Mouse (Mus musculus) small intestine, adult 2 months (tissue): ENCODE results near the gene Axin1. TPM values are rescaled to one million over a fixed set of nuclear protein-coding genes. Genes with fewer than 3 reads are reported as not detected.

Experiments
- H3K27ac ChIP-seq: fragments of 200-500 bp; 2 replicates; pipeline ENCODE4 v1.5.1; 2012; ENCODE audit warnings: low read depth, low read length, control low read depth, inconsistent platforms; ENCODE audit not compliant: insufficient read depth
- H3K27me3 ChIP-seq: fragments of 200-500 bp; 2 replicates; pipeline ENCODE4 v1.6.1; 2012; ENCODE audit warnings: mild to moderate bottlenecking, moderate library complexity, low read length, inconsistent platforms; ENCODE audit not compliant: control insufficient read depth, insufficient read depth
- H3K36me3 ChIP-seq: fragments of 200-500 bp; 2 replicates; pipeline ENCODE4 v1.6.1; 2012; ENCODE audit warnings: mild to moderate bottlenecking, low read length, control low read depth, inconsistent platforms; ENCODE audit not compliant: control insufficient read depth, insufficient read depth
- H3K4me1 ChIP-seq: fragments of 200-500 bp; 2 replicates; pipeline ENCODE4 v1.6.1; 2012; ENCODE audit warnings: low read length, inconsistent platforms, mixed read lengths; ENCODE audit not compliant: control insufficient read depth, insufficient read depth, insufficient read length
- H3K4me3 ChIP-seq: fragments of 200-500 bp; 2 replicates; pipeline ENCODE4 v1.5.1; 2012; ENCODE audit warnings: low read depth, mild to moderate bottlenecking, control low read depth, inconsistent platforms, low read length, moderate library complexity
- CTCF ChIP-seq: fragments of 200-500 bp; IDR thresholded peaks from 2 replicates; pipeline ENCODE4 v1.5.1; 2012; ENCODE audit warnings: low read depth, mild to moderate bottlenecking, control low read depth, inconsistent platforms, low read length, moderate library complexity, mixed read lengths; ENCODE audit not compliant: insufficient replicate concordance, insufficient read length; ENCODE audit errors: extremely low read depth
- POLR2A ChIP-seq: fragments of 200-500 bp; IDR thresholded peaks from 2 replicates; pipeline ENCODE4 v1.6.1; 2012; ENCODE audit warnings: low read depth, mild to moderate bottlenecking, control low read depth, inconsistent platforms, low read length, moderate library complexity
- WGBS: fragments of 180-500 bp; shearing (Covaris S2); methylation state at CpG from one replicate; pipeline ENCODE4 v1.1.7; 2018; 5-methylcytosine and 5-hydroxymethylcytosine counted together
- polyA plus RNA-seq: library from polyadenylated mRNA; depleted of rRNA; stranded (reverse); fragments of >200 nt; gene quantifications from 2 replicates; pipeline ENCODE4 v1.2.3, GENCODE M21; 2012; rRNA removed

The Axin1 gene
- polyA plus RNA-seq, 1 experiment = 17.9 TPM

DNA sequence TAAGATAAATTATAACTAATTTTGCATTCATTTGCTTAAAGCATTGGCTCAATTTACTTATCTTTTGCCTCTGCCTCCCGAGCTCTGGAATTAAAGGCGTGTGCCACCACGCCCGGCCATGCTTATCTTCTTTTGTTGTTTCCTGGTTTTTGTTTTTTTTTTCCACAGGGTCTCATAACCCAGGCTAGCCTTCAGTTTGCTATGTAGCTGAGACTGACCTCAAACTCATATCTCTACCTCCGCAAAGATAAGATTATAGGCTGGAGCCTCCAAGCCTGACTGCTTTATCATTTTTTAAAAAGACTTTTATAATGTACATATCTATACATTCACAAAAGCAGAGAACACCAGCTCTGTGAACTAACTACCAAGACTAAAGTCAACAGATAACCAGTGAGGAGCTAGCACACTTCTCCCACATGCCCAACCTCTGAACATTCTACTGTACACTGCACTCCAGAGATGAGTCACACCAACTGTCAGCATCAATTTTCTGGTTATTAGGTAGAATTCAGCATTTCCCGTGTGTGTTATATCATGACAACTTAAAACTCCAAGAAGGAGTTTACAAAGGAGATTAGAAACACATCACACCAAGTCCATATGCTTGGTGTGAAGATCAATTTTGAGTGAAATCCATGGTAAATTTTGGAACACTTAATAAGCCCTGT is 101.8 kb downstream of the Axin1 start:
- peaks cover 17% of the 10 kb centered on the region; the same call in 1 of the 2 replicates for H3K4me1 ChIP-seq
- WGBS = 25% methylated on average over 6 of the region's 6 CpGs
- peak overlapping the region; percentile 95 for H3K27ac ChIP-seq

DNA sequence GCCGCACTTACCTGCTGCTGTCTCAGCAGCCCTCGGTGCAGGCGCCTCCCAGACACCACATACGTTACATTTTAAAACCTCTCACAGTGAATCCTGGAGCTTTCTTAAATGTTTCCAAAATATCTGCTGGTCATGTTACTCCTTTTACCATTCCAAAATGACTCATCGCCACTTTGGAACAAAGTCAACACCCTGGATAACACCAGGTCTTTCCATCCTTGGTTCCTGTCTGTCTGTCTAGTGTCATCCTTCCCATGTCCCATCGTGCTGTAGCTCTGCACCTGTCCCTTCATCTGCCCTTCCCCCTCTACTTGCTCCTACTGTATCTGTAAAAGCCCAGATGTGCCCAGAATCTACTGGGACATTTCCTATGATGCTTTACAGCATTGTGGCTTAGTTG is 102.5 kb downstream of the Axin1 start:
- 34% methylated on average over 6 of the region's 6 CpGs for WGBS
- TF ChIP-seq CTCF (no peak), POLR2A (0 out of 2 replicates have a peak, but pooled peaks have one; percentile 26)
- H3K27ac ChIP-seq = peak overlapping the region; percentile 95

More for the DNA sequence above, 101.8 kb downstream of the Axin1 start:
- no peaks in the 10 kb centered on the region for H3K27me3 ChIP-seq
- TF ChIP-seq CTCF (no peak), POLR2A (no peak)
- peaks cover 1% of the 10 kb centered on the region; the same call in 1 of the 2 replicates for H3K36me3 ChIP-seq
- H3K4me3 ChIP-seq = no peak overlapping the region

DNA sequence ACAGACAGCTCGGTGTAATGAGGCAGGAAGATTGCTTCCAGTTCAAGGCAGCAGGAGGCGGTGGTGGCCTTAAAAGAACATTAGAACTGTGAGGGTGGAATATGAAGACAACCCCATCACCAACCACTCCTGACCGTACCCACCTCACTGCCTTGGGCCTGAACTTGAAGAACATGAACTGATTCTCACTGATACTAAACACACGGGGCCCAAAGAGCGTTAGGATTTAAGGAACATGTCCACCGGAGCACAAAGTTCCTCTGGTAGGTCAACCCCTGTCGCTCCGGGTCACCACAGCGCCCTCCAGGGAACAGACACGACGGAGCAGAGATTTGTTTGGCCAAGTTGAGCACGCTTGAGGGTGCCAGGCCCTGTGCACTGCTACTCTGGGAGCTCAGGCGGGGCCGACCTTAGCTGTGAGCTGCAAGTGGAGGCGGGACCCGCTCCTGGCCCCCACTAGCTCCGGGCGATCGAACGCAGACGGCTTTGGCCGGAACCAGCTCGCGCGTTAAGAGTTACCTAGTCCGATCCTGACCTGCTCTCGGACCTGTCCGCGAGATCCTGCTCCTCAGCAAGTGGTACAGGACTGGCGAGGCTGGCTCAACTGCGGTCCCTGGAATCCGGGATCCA is 105.1 kb downstream of the Axin1 start:
- TF ChIP-seq CTCF (peak; percentile 43; the same call in 1 of the 2 replicates), POLR2A (no peak)
- Histone ChIP-seq H3K4me1 (peaks cover 5% of the 10 kb centered on the region; the same call in 1 of the 2 replicates), H3K4me3 (peak overlapping the region; percentile 84), H3K27me3 (no peaks in the 10 kb centered on the region), H3K36me3 (peaks cover 1% of the 10 kb centered on the region; the same call in 1 of the 2 replicates), H3K27ac (peak overlapping the region; percentile 94)
- 1% methylated on average over 32 of the region's 32 CpGs for WGBS

More for the DNA sequence above, 102.5 kb downstream of the Axin1 start:
- Histone ChIP-seq H3K4me1 (peaks cover 16% of the 10 kb centered on the region; the same call in 1 of the 2 replicates), H3K4me3 (peak overlapping the region; percentile 3; the same call in 1 of the 2 replicates), H3K36me3 (peaks cover 1% of the 10 kb centered on the region; the same call in 1 of the 2 replicates), H3K27me3 (no peaks in the 10 kb centered on the region)

DNA sequence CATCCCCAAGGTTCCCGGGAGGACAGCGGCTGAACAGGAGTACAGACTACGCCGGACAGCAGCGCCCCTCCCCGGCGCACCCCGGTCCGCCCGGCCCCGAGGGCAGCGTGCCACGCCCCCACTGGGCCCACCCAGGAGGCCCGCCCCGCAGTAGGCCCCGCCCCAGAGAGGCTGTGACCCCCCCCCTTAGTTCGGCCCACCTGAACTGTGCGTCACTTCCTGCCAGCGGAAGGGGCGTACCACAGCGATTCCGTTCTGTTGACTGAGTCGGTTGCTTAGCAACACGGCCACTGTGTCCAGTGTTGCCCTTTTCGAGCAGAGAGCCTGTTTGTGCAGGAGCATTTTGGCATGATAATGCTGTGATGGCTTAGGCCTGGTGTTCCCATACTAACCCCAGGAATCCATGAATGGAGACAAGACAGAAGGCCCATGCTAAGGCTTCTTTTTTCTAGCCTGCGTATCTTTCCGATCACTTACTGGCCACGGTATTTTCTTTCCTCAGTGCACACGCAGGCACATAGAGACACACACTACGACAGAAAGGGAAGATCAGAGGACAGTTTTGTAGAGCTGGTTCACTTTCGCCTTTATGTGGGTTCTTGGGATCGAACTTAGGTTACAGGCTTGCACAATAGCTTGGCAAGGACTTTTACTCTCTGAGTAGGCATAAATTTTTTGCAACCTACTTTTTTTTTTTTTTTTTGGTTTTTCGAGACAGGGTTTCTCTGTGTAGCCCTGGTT is 105.8 kb downstream of the Axin1 start, which contains the start of gene Fam234a:
TSS of gene Fam234a (minus strand) at position 142 of the 741 bp plus-strand sequence.
- TF ChIP-seq POLR2A (peak; percentile 84), CTCF (no peak)
- peaks cover 3% of the 10 kb centered on the region; the same call in 1 of the 2 replicates for H3K4me1 ChIP-seq
- peak within 1 kb of the TSS; percentile 84 for H3K4me3 ChIP-seq
- no peaks in the 10 kb centered on the region for H3K36me3 ChIP-seq
- H3K27me3 ChIP-seq = no peaks in the 10 kb centered on the region
- 7% methylated on average over 33 of the region's 33 CpGs for WGBS
- H3K27ac ChIP-seq = peak within 1 kb of the TSS; percentile 94

Other genes starting within 250 kb of the Axin1 start
- gene Rab40c, start 219.0 kb upstream of the Axin1 start, polyA plus RNA-seq = 20.7 and 43.4 TPM in 2 replicates
- 59.8 and 74.1 TPM in 2 replicates for gene Pigq, start 193.8 kb upstream of the Axin1 start, polyA plus RNA-seq
- gene Nhlrc4, start 193.7 kb upstream of the Axin1 start, polyA plus RNA-seq = 0.51 TPM in 1 of 2 replicates, not detected in the other
- gene A930017K11Rik, start 186.1 kb upstream of the Axin1 start, polyA plus RNA-seq = 0.04 TPM in 1 of 2 replicates, not detected in the other
- 46.8 and 75.2 TPM in 2 replicates for gene Capn15, start 152.9 kb upstream of the Axin1 start, polyA plus RNA-seq
- gene Rab11fip3, start 69.1 kb upstream of the Axin1 start, polyA plus RNA-seq = 37.3 and 116 TPM in 2 replicates
- 10.9 and 14.5 TPM in 2 replicates for gene Decr2, start 48.4 kb upstream of the Axin1 start, polyA plus RNA-seq
- gene Nme4, start 43.1 kb upstream of the Axin1 start, polyA plus RNA-seq = 10.3 and 11.5 TPM in 2 replicates
- 189 and 283 TPM in 2 replicates for gene Tmem8, start 25.4 kb upstream of the Axin1 start, polyA plus RNA-seq
- gene Mrpl28, start 15.2 kb upstream of the Axin1 start, polyA plus RNA-seq = 54.6 and 82.5 TPM in 2 replicates
- gene Pdia2, start 60.4 kb downstream of the Axin1 start, polyA plus RNA-seq = 1.6 and 247 TPM in 2 replicates
- gene Rgs11, start 64.3 kb downstream of the Axin1 start, polyA plus RNA-seq = 3.8 and 29.7 TPM in 2 replicates
- gene Arhgdig, start 69.1 kb downstream of the Axin1 start, polyA plus RNA-seq = 3.2 and 44.6 TPM in 2 replicates
- gene Fam234a, start 105.6 kb downstream of the Axin1 start, polyA plus RNA-seq = 154 and 290 TPM in 2 replicates
- 6.4 and 6.9 TPM in 2 replicates for gene Luc7l, start 114.2 kb downstream of the Axin1 start, polyA plus RNA-seq